Mouse (Mus musculus): ENCODE measurements at regions not wholly inside any gene's neighbourhood (a gene's known extent, or its start where the extent isn't known, plus 50 kb on each side); places are given as distances from the start of the nearest gene placed in this dataset.

GRCm38 (mm10) chr17:79152823-79153222 lies 101.1 kb downstream of the Qpct start:
- no peak for TF ChIP-seq CTCF (IDR thresholded peaks at IDR 0.05; ENCODE audit: low read depth, low read length)
- TF ChIP-seq POLR2A (IDR thresholded peaks at IDR 0.05; ENCODE audit: borderline replicate concordance, low read depth, low read length): no peak
